In the genomic region with DNA sequence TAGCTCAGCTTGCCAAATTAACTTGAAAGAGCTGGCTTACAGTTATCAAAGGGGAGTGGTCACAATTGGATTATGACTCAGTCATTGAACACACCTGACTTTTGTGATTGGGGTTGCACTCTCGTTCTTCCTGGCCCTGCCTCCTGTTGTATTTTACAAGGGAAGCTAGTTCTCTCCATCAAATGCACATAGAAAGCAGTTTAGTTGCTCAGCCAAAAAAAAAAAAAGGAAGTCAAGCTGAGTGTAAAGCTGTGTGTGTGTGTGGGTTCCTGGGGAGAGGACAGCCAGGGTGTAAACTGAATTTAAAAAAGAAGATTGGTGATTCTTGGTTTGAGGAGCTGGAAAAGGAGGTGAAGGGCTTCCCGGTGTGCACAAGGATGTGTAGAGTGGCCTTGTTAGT, we compare ENCODE assay signal across 8 mouse cellular contexts. TPM values are rescaled to one million over a fixed set of nuclear protein-coding genes. Genes with fewer than 3 reads are reported as not detected.
DNase-seq lines count a peak whose midpoint lies in the region; ATAC-seq and TF ChIP-seq lines count a peak whose summit lies in the region.

No protein-coding gene starts in this region.

- H3K4me1 ChIP-seq in heart, embryonic 13.5 days, result peaks cover 32% of the 10 kb centered on the region
- H3K4me1 ChIP-seq in CH12.LX (ENCODE audit: control insufficient read depth in 1 of 2, insufficient read depth in 2 of 2), result peaks cover 3 to 19% of the 10 kb centered on the region in 2 experiments; a peak in 2 of 4 replicates
- peaks cover 11% of the 10 kb centered on the region; the same call in 1 of the 2 replicates for H3K4me1 ChIP-seq in embryonic fibroblast, embryonic 13.5 days (ENCODE audit: control insufficient read depth, insufficient read depth, low read length)
- peaks cover 12% of the 10 kb centered on the region for H3K4me1 ChIP-seq in liver, embryonic 11.5 days (replicated peaks; ENCODE audit: control insufficient read depth, insufficient read depth, low read length)
- no peaks in the 10 kb centered on the region for H3K4me1 ChIP-seq in cerebellum, adult 2 months (ENCODE audit: control insufficient read depth, insufficient read depth, low read length)

- H3K9ac ChIP-seq in heart, embryonic 13.5 days, result no peak overlapping the region; the same call in 1 of the 2 replicates
- no peak overlapping the region for H3K9ac ChIP-seq in CH12.LX (ENCODE audit: insufficient read depth, low read depth)
- H3K9ac ChIP-seq in liver, embryonic 11.5 days (ENCODE audit: low read depth, low read length), result no peak overlapping the region

- 41% methylated on average over 2 of the region's 2 CpGs for WGBS in heart, embryonic 13.5 days
- WGBS in liver, embryonic 11.5 days, result 40% methylated on average over 2 of the region's 2 CpGs
- WGBS in cerebellum, adult 2 months, result 37% methylated on average over 2 of the region's 2 CpGs

- in situ Hi-C loops in CH12.LX (cut with MboI; ENCODE audit: low pct_ligation_motif_present, low pct_unique_long_range_greater_than_20kb, low sequenced_read_pairs), result no loop called here

- no peak for TF ChIP-seq POLR2A in CH12.LX (IDR thresholded peaks at IDR 0.05; ENCODE audit: low read depth, low read length)
- no peak for TF ChIP-seq POLR2A in embryonic fibroblast, embryonic 13.5 days (IDR thresholded peaks at IDR 0.05; ENCODE audit: low read depth, low read length)
- TF ChIP-seq POLR2A in cerebellum, adult 2 months (IDR thresholded peaks at IDR 0.05; ENCODE audit: borderline replicate concordance, insufficient read depth, low read length), result no peak

- no peaks in the 10 kb centered on the region for H3K36me3 ChIP-seq in heart, embryonic 13.5 days
- no peaks in the 10 kb centered on the region for H3K36me3 ChIP-seq in CH12.LX (replicated peaks in 1 of 2; ENCODE audit: control insufficient read depth in 1 of 2, insufficient read depth in 1 of 2, low read length in 1 of 2)
- H3K36me3 ChIP-seq in liver, embryonic 11.5 days (ENCODE audit: control insufficient read depth, insufficient read depth, low read length), result no peaks in the 10 kb centered on the region

- ATAC-seq in heart, embryonic 13.5 days (ENCODE audit: extremely low read depth, insufficient number of reproducible peaks, low FRiP score, low TSS enrichment), result no peak
- ATAC-seq in liver, embryonic 11.5 days (replicated peaks; ENCODE audit: low FRiP score), result no peak
- ATAC-seq in megakaryocyte-erythroid progenitor cell, adult 5-6 weeks (replicated peaks; ENCODE audit: low FRiP score, low TSS enrichment, poor library complexity, severe bottlenecking), result no peak

- peak overlapping the region; percentile 51 for H3K4me3 ChIP-seq in heart, embryonic 13.5 days
- no peak overlapping the region for H3K4me3 ChIP-seq in CH12.LX (replicated peaks in 1 of 3; ENCODE audit: low read depth in 2 of 3, low read length in 2 of 3, poor library complexity in 1 of 3)
- H3K4me3 ChIP-seq in embryonic fibroblast, embryonic 13.5 days (ENCODE audit: insufficient read depth, low read length), result no peak overlapping the region
- no peak overlapping the region for H3K4me3 ChIP-seq in liver, embryonic 11.5 days (ENCODE audit: low read depth, low read length)
- no peak overlapping the region for H3K4me3 ChIP-seq in cerebellum, adult 2 months (replicated peaks; ENCODE audit: insufficient read depth, low read depth, low read length)

- H3K27ac ChIP-seq in heart, embryonic 13.5 days (replicated peaks), result no peak overlapping the region
- no peak overlapping the region for H3K27ac ChIP-seq in CH12.LX (ENCODE audit: insufficient read depth, low read depth)
- H3K27ac ChIP-seq in embryonic fibroblast, embryonic 13.5 days (ENCODE audit: insufficient read depth, low read length), result peak overlapping the region; percentile 71
- H3K27ac ChIP-seq in liver, embryonic 11.5 days (ENCODE audit: low read depth, low read length), result no peak overlapping the region
- H3K27ac ChIP-seq in cerebellum, adult 2 months (ENCODE audit: insufficient read depth, low read length), result no peak overlapping the region

- H3K9me3 ChIP-seq in heart, embryonic 13.5 days, result no peaks in the 10 kb centered on the region
- H3K9me3 ChIP-seq in CH12.LX (replicated peaks; ENCODE audit: low read length), result no peaks in the 10 kb centered on the region
- H3K9me3 ChIP-seq in liver, embryonic 11.5 days (ENCODE audit: control insufficient read depth, low read length), result no peaks in the 10 kb centered on the region

- H3K4me2 ChIP-seq in heart, embryonic 13.5 days, result peak overlapping the region; percentile 71
- no peak overlapping the region for H3K4me2 ChIP-seq in CH12.LX (ENCODE audit: insufficient read depth, low read depth, poor library complexity, severe bottlenecking)
- H3K4me2 ChIP-seq in liver, embryonic 11.5 days, result peak overlapping the region; percentile 78

- H3K27me3 ChIP-seq in heart, embryonic 13.5 days (replicated peaks), result no peaks in the 10 kb centered on the region
- H3K27me3 ChIP-seq in CH12.LX (replicated peaks), result no peaks in the 10 kb centered on the region
- no peaks in the 10 kb centered on the region for H3K27me3 ChIP-seq in liver, embryonic 11.5 days (replicated peaks; ENCODE audit: control insufficient read depth, insufficient read depth, low read length)
- H3K27me3 ChIP-seq in cerebellum, adult 2 months (ENCODE audit: control insufficient read depth, insufficient read depth, low read length), result no peaks in the 10 kb centered on the region

- H3K79me2 ChIP-seq in CH12.LX (replicated peaks; ENCODE audit: control insufficient read depth, extremely low read depth, insufficient read depth, poor library complexity, severe bottlenecking), result no peaks in the 10 kb centered on the region

- no peak for TF ChIP-seq EP300 in CH12.LX (IDR thresholded peaks at IDR 0.05; ENCODE audit: low read length)

- no peak for TF ChIP-seq CTCF in CH12.LX (conservative IDR thresholded peaks at IDR 0.05 in 1 of 2, IDR thresholded peaks at IDR 0.05 in 1 of 2; ENCODE audit: low read depth in 2 of 2, low read length in 2 of 2)
- no peak for TF ChIP-seq CTCF in embryonic fibroblast, embryonic 13.5 days (IDR thresholded peaks at IDR 0.05; ENCODE audit: borderline replicate concordance, insufficient read depth, low read length)
- no peak for TF ChIP-seq CTCF in cerebellum, adult 2 months (IDR thresholded peaks at IDR 0.05; ENCODE audit: borderline replicate concordance, insufficient read depth, low read depth, low read length)

- dilution Hi-C loops in CH12.LX (cut with MboI; ENCODE audit: extremely low pct_ligation_motif_present, extremely low pct_unique_long_range_greater_than_20kb, low sequenced_read_pairs), result no loop called here

- no peak for TF ChIP-seq RAD21 in CH12.LX (IDR thresholded peaks at IDR 0.05; ENCODE audit: low read depth, low read length)

- no peak for DNase-seq in heart, adult 8-10 months (ENCODE audit: low spot score)
- no peak for DNase-seq in CH12.LX (ENCODE audit: extremely low read depth)
- no peak for DNase-seq in liver, embryonic 11.5 days (ENCODE audit: low spot score)
- DNase-seq in cerebellum, adult 2 months, result no peak
- no peak for DNase-seq in right cerebral cortex, postnatal 14 days

TF ChIP-seq in CH12.LX, 34 proteins besides CTCF, POLR2A, EP300 and RAD21:
- TF ChIP-seq ZNF384 (IDR thresholded peaks at IDR 0.05; ENCODE audit: low read depth, low read length) (peak; percentile 35; the same call in 1 of the 2 replicates), MYC (IDR thresholded peaks at IDR 0.05; ENCODE audit: low read depth, low read length) (no peak)

RNA-seq across cellular contexts. Expression of gene Hacd4, which starts 0.8 kb away (rescaled TPM):
- 9.3 and 10.4 TPM in 2 replicates for polyA plus RNA-seq in heart, embryonic 13.5 days (2015; fragmentation: Nextera tagmentation; extraction: Ambion mirVana)
- 1 to 10 TPM; 4.0 to 5.6 (median 4.4) TPM for total RNA-seq in heart, adult 8-10 months (2022)
- total RNA-seq in CH12.LX (2012; rRNA removed), result 0.17 and 0.21 TPM in 2 replicates
- not detected in 2 replicates for total RNA-seq in CH12.LX (2014; rRNA removed)
- 0.16 TPM in 1 of 2 replicates, not detected in the other for polyA plus RNA-seq in CH12.LX (2012; ENCODE audit: insufficient read length, low read depth)
- 26.8 and 38.7 TPM in 2 replicates for polyA plus RNA-seq in embryonic fibroblast, embryonic 13.5 days (2011; ENCODE audit: insufficient read length, low read depth, missing spikeins)
- polyA plus RNA-seq in liver, embryonic 11.5 days (2014; fragmentation: Nextera tagmentation; extraction: Ambion mirVana), result 6.3 and 7.2 TPM in 2 replicates
- total RNA-seq in megakaryocyte-erythroid progenitor cell, adult 5-6 weeks (2014; fragmentation: Nextera tagmentation), result 1.8 TPM in 1 of 2 replicates, not detected in the other
- 0.23 and 2.1 TPM in 2 replicates for total RNA-seq in megakaryocyte-erythroid progenitor cell, adult 5-6 weeks (2017)
- 0.54 and 0.76 TPM in 2 replicates for polyA plus RNA-seq in cerebellum, adult 2 months (2012; rRNA removed)
